Mouse (Mus musculus) neural tube, embryonic 12.5 days (tissue): ENCODE measurements around the gene Gm14525. TPM values are rescaled to one million over a fixed set of nuclear protein-coding genes. Genes with fewer than 3 reads are reported as not detected.
"Not testable (repeated sequence)": the region's sequence is repeated elsewhere in the genome, so short reads cannot be mapped to it uniquely, and the experiment has no call there.

ENCODE experiments used
- ATAC-seq: fragments of 200-750 bp; cut with Nextera tagmentation; 2 replicates; pipeline ENCODE4 v1.8.0; 2017; ENCODE audit warnings: low read depth, mild to moderate bottlenecking, moderate TSS enrichment, moderate library complexity; ENCODE audit not compliant: low FRiP score
- H3K27ac ChIP-seq: fragments of 300-500 bp; sonication (generic); 2 replicates; pipeline ENCODE4 v1.5.1; 2016
- H3K27me3 ChIP-seq: fragments of 300-500 bp; sonication (generic); replicated peaks from 2 replicates; pipeline ENCODE4 v1.6.1; 2016; ENCODE audit warnings: mild to moderate bottlenecking
- H3K36me3 ChIP-seq: fragments of 300-500 bp; sonication (generic); 2 replicates; pipeline ENCODE4 v1.6.1; 2016; ENCODE audit warnings: mild to moderate bottlenecking
- H3K4me1 ChIP-seq: fragments of 300-500 bp; sonication (generic); 2 replicates; pipeline ENCODE4 v1.6.1; 2016
- H3K4me2 ChIP-seq: fragments of 300-500 bp; sonication (generic); replicated peaks from 2 replicates; pipeline ENCODE4 v1.6.1; 2016; ENCODE audit warnings: mild to moderate bottlenecking
- H3K4me3 ChIP-seq: fragments of 300-500 bp; sonication (generic); 2 replicates; pipeline ENCODE4 v1.5.1; 2016
- H3K9ac ChIP-seq: fragments of 300-500 bp; sonication (generic); 2 replicates; pipeline ENCODE4 v1.6.1; 2016; ENCODE audit warnings: mild to moderate bottlenecking
- H3K9me3 ChIP-seq: fragments of 300-500 bp; sonication (generic); 2 replicates; pipeline ENCODE4 v1.6.1; 2016; ENCODE audit warnings: mild to moderate bottlenecking
- WGBS: fragments of 180-500 bp; shearing (Covaris S2); methylation state at CpG from one replicate; pipeline ENCODE4 v1.1.7; 2016; 5-methylcytosine and 5-hydroxymethylcytosine counted together
- polyA plus RNA-seq: library from polyadenylated mRNA; unstranded; fragments of >200 nt; fragmentation: Nextera tagmentation; extraction: Ambion mirVana; gene quantifications from 2 replicates; pipeline ENCODE4 v1.2.1, GENCODE M21; 2016

Gene Gm14525
- not detected in 2 replicates for polyA plus RNA-seq

DNA sequence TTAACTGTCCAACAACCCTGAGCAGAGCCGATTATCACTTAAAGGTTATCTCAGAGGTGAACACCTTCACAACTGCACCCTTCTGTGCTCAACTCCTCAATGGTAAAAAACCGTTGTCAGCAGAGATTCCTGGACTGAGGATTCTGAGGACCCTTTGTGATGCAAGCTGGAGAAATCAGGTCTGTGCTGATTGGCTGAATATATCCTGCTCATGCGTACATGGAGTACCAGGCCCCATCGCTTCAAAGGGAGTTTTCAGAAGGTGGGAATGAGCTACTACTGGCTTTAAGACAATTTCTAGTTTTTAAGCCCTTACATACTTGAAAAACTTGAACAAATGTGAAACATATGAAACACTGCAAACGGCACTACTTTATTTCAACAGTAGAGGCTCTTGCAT is at the start of gene Gm14525:
Gm14525 (minus strand) TSS at position 101 of the 400 bp plus-strand sequence.
- H3K9me3 ChIP-seq, H3K4me2 ChIP-seq, H3K4me3 ChIP-seq, ATAC-seq, H3K9ac ChIP-seq, H3K27me3 ChIP-seq, H3K36me3 ChIP-seq, H3K27ac ChIP-seq, H3K4me1 ChIP-seq: not testable (repeated sequence)
- WGBS = 87% methylated on average over 4 of the region's 5 CpGs

Other genes starting within 250 kb of the Gm14525 start
- gene Slx, start 157.1 kb downstream of the Gm14525 start, polyA plus RNA-seq = not detected in 2 replicates
- not detected in 2 replicates for gene Gm6121, start 233.1 kb upstream of the Gm14525 start, polyA plus RNA-seq